Mouse (Mus musculus): ENCODE data around the gene Rhbdf2.

DNA sequence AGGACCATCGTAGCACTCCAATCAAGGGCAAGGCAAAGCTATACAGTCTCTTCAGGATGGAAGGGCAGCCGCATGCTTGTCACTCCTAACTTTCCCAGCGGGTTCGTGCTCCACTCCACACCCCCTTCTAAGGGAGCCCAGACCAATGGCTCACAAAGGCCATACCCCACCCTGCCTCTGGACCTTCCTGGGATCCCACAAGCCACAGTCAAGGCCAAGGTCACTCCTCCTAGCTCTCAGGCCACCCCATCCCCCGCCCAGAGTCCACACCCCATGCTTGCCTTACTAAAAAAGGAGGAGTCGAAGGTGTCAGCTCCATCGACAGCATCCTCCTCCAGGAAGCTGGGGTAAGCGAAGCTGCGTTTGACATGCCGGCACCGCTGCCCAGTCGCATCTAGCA lies 22.7 kb downstream of the Rhbdf2 start:
- no peak for TF ChIP-seq GATA1 (IDR thresholded peaks at IDR 0.05; ENCODE audit: low read length)
- no peak for TF ChIP-seq TAL1 (IDR thresholded peaks at IDR 0.05; ENCODE audit: low read length)
